Mouse (Mus musculus): Measurements from ENCODE around the gene 2510009E07Rik. TPM values are rescaled to one million over a fixed set of nuclear protein-coding genes. Genes with fewer than 3 reads are reported as not detected.
"Not testable (repeated sequence)": the region's sequence is repeated elsewhere in the genome, so short reads cannot be mapped to it uniquely, and the experiment has no call there.

Gene 2510009E07Rik
- polyA plus RNA-seq, 1 experiment from 2014 or later = 8.7 TPM

GRCm38 (mm10) chr16:21690216-21690755 is 4.2 kb downstream of the 2510009E07Rik start:
- Histone ChIP-seq H3K27me3 (replicated peaks; ENCODE audit: control insufficient read depth, insufficient read depth, low read length) (no peaks in the 10 kb centered on the region), H3K9ac (ENCODE audit: low read depth, low read length) (no peak overlapping the region), H3K4me3 (ENCODE audit: low read depth, low read length) (no peak overlapping the region), H3K36me3 (ENCODE audit: control insufficient read depth, insufficient read depth) (no peaks in the 10 kb centered on the region), H3K9me3 (ENCODE audit: control insufficient read depth) (no peaks in the 10 kb centered on the region), H3K4me2 (replicated peaks; ENCODE audit: low read depth) (no peak overlapping the region), H3K4me1 (replicated peaks; ENCODE audit: control insufficient read depth, insufficient read depth, low read length) (no peaks in the 10 kb centered on the region), H3K27ac (ENCODE audit: low read depth, low read length) (no peak overlapping the region)
- 70% methylated on average over 5 of the region's 5 CpGs for WGBS
- TF ChIP-seq CTCF (IDR thresholded peaks at IDR 0.05; ENCODE audit: low read depth) = no peak
- ATAC-seq = no peak

DNA sequence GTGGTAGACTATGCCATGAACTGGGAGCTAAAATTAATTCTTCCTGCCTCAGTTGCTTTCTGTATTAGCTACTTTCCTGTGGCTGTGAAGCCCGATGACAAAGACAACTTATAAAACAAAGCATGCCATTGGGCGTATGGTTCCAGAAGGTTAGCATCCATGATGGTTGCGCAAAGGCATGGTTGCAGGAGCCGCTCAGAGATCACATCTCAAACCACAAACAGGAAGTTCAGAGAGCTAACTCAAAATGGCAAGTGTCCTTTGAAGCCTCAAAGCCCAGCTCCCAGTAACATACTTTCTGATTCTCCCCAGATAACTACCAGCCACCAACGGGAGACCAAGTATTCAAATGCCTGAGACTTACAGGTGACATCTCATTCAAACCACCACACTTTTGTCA is 5.3 kb downstream of the 2510009E07Rik start:
- no peak overlapping the region for H3K27ac ChIP-seq (ENCODE audit: low read depth, low read length)
- no peak for ATAC-seq
- H3K36me3 ChIP-seq (ENCODE audit: control insufficient read depth, insufficient read depth) = no peaks in the 10 kb centered on the region
- H3K4me2 ChIP-seq (replicated peaks; ENCODE audit: low read depth) = no peak overlapping the region
- no peaks in the 10 kb centered on the region for H3K9me3 ChIP-seq (ENCODE audit: control insufficient read depth)
- no peaks in the 10 kb centered on the region for H3K4me1 ChIP-seq (replicated peaks; ENCODE audit: control insufficient read depth, insufficient read depth, low read length)
- 85% methylated on average over 5 of the region's 5 CpGs for WGBS
- TF ChIP-seq CTCF (IDR thresholded peaks at IDR 0.05; ENCODE audit: low read depth) = no peak
- no peaks in the 10 kb centered on the region for H3K27me3 ChIP-seq (replicated peaks; ENCODE audit: control insufficient read depth, insufficient read depth, low read length)
- H3K9ac ChIP-seq (ENCODE audit: low read depth, low read length) = no peak overlapping the region
- H3K4me3 ChIP-seq (ENCODE audit: low read depth, low read length) = no peak overlapping the region

GRCm38 (mm10) chr16:21687406-21687805 is 7.1 kb downstream of the 2510009E07Rik start:
- H3K4me3 ChIP-seq (ENCODE audit: low read depth, low read length) = no peak overlapping the region
- 76% methylated on average over 5 of the region's 5 CpGs for WGBS
- no peaks in the 10 kb centered on the region for H3K9me3 ChIP-seq (ENCODE audit: control insufficient read depth)
- H3K36me3 ChIP-seq (ENCODE audit: control insufficient read depth, insufficient read depth) = no peaks in the 10 kb centered on the region
- no peaks in the 10 kb centered on the region for H3K27me3 ChIP-seq (replicated peaks; ENCODE audit: control insufficient read depth, insufficient read depth, low read length)
- no peak overlapping the region for H3K4me2 ChIP-seq (replicated peaks; ENCODE audit: low read depth)
- no peaks in the 10 kb centered on the region for H3K4me1 ChIP-seq (replicated peaks; ENCODE audit: control insufficient read depth, insufficient read depth, low read length)
- no peak overlapping the region for H3K9ac ChIP-seq (ENCODE audit: low read depth, low read length)
- TF ChIP-seq CTCF (IDR thresholded peaks at IDR 0.05; ENCODE audit: low read depth) = no peak
- no peak overlapping the region for H3K27ac ChIP-seq (ENCODE audit: low read depth, low read length)
- ATAC-seq = no peak

DNA sequence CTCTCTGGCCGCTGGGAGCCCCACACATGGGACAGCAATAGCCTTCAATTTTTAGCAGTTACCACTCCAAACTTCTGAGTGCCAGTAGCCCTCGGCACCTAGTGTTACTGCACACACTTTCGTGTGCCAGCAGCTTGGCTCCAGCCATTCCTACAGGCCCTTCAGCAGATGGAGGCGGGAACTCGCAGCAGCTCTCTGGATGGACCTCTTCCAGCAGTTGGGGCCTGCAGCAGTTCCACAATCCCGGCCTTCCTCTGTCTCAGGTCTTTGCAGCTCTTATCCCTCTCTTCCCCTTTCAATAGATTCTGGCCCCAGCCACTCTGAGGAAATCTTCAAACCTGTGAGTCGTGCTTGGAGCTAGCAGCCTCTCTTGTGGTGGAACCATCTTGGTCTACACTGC is 17.7 kb downstream of the 2510009E07Rik start:
- H3K4me1 ChIP-seq (replicated peaks; ENCODE audit: control insufficient read depth, insufficient read depth, low read length) = no peaks in the 10 kb centered on the region
- no peaks in the 10 kb centered on the region for H3K9me3 ChIP-seq (ENCODE audit: control insufficient read depth)
- WGBS = 87% methylated on average over 7 of the region's 7 CpGs
- no peak overlapping the region for H3K9ac ChIP-seq (ENCODE audit: low read depth, low read length)
- H3K27ac ChIP-seq (ENCODE audit: low read depth, low read length) = no peak overlapping the region
- no peaks in the 10 kb centered on the region for H3K27me3 ChIP-seq (replicated peaks; ENCODE audit: control insufficient read depth, insufficient read depth, low read length)
- H3K4me3 ChIP-seq (ENCODE audit: low read depth, low read length) = no peak overlapping the region
- no peak for TF ChIP-seq CTCF (IDR thresholded peaks at IDR 0.05; ENCODE audit: low read depth)
- no peaks in the 10 kb centered on the region for H3K36me3 ChIP-seq (ENCODE audit: control insufficient read depth, insufficient read depth)
- ATAC-seq = no peak
- H3K4me2 ChIP-seq (replicated peaks; ENCODE audit: low read depth) = no peak overlapping the region

- not testable (repeated sequence) for H3K36me3 ChIP-seq (ENCODE audit: control insufficient read depth, insufficient read depth); H3K4me1 ChIP-seq (replicated peaks; ENCODE audit: control insufficient read depth, insufficient read depth, low read length); H3K9me3 ChIP-seq (ENCODE audit: control insufficient read depth); H3K27me3 ChIP-seq (replicated peaks; ENCODE audit: control insufficient read depth, insufficient read depth, low read length); H3K9ac ChIP-seq (ENCODE audit: low read depth, low read length); ATAC-seq; H3K4me2 ChIP-seq (replicated peaks; ENCODE audit: low read depth); H3K4me3 ChIP-seq (ENCODE audit: low read depth, low read length); H3K27ac ChIP-seq (ENCODE audit: low read depth, low read length)
- 90% methylated on average over 1 of the region's 1 CpGs for WGBS
Observed at GRCm38 (mm10) chr16:21673651-21674050, 20.8 kb downstream of the 2510009E07Rik start.

- not testable (repeated sequence) for H3K27ac ChIP-seq (ENCODE audit: low read depth, low read length); H3K4me3 ChIP-seq (ENCODE audit: low read depth, low read length); H3K4me1 ChIP-seq (replicated peaks; ENCODE audit: control insufficient read depth, insufficient read depth, low read length); H3K9me3 ChIP-seq (ENCODE audit: control insufficient read depth); ATAC-seq; H3K27me3 ChIP-seq (replicated peaks; ENCODE audit: control insufficient read depth, insufficient read depth, low read length); H3K9ac ChIP-seq (ENCODE audit: low read depth, low read length); H3K36me3 ChIP-seq (ENCODE audit: control insufficient read depth, insufficient read depth); H3K4me2 ChIP-seq (replicated peaks; ENCODE audit: low read depth)
Observed at GRCm38 (mm10) chr16:21673046-21673445, 21.4 kb downstream of the 2510009E07Rik start.

DNA sequence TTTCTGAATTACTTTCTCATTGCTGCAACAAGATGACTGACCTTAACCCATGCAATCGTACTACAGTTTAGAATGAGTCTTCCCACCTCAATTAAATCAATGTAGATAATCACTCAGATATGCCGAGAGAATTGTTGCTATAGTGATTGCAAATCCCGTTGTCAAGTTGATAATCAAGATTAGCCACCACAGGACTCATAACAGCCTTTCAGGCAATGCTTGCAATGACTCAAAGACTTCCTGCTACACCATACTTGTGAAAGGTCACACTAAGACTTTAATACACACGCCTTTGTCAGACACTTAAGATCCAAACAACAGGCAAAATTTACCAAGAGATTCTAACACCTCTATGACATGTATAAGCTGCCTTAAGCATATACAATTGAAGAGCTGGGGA is 22.6 kb downstream of the 2510009E07Rik start:
- Histone ChIP-seq H3K4me2 (replicated peaks; ENCODE audit: low read depth) (no peak overlapping the region), H3K4me3 (ENCODE audit: low read depth, low read length) (no peak overlapping the region), H3K4me1 (replicated peaks; ENCODE audit: control insufficient read depth, insufficient read depth, low read length) (no peaks in the 10 kb centered on the region), H3K36me3 (ENCODE audit: control insufficient read depth, insufficient read depth) (no peaks in the 10 kb centered on the region), H3K27me3 (replicated peaks; ENCODE audit: control insufficient read depth, insufficient read depth, low read length) (no peaks in the 10 kb centered on the region), H3K9ac (ENCODE audit: low read depth, low read length) (no peak overlapping the region), H3K27ac (ENCODE audit: low read depth, low read length) (no peak overlapping the region), H3K9me3 (ENCODE audit: control insufficient read depth) (no peaks in the 10 kb centered on the region)
- WGBS = 67% methylated on average over 4 of the region's 4 CpGs
- no peak for TF ChIP-seq CTCF (IDR thresholded peaks at IDR 0.05; ENCODE audit: low read depth)
- no peak for ATAC-seq
